Mouse (Mus musculus) retina, postnatal 7 days (tissue): ENCODE results near the gene Tmem259.
A peak's percentile ranks its signal among the peaks of the same experiment; 100 is the strongest.

Experiments used
- DNase-seq: peaks from one replicate; pipeline ENCODE4 v3.0.0-alpha.2; 2012; ENCODE audit warnings: low read depth, low spot score

The Tmem259 gene

GRCm38 (mm10) chr10:79987771-79988505 lies 3.8 kb upstream of the Tmem259 start:
- DNase-seq, result no peak

- DNase-seq, result peak; percentile 63
These were observed 2.8 kb upstream of the Tmem259 start for GRCm38 (mm10) chr10:79986963-79987362.

- no peak for DNase-seq
These were observed 2.2 kb upstream of the Tmem259 start for GRCm38 (mm10) chr10:79986232-79986878.

GRCm38 (mm10) chr10:79985334-79986231 lies 1.5 kb upstream of the Tmem259 start:
- DNase-seq, result peak; percentile 45

GRCm38 (mm10) chr10:79984871-79985270 lies 741 bp upstream of the Tmem259 start:
- DNase-seq, result peak; percentile 94

GRCm38 (mm10) chr10:79983670-79984069 lies 460 bp downstream of the Tmem259 start:
- DNase-seq, result no peak

- no peak for DNase-seq
These were observed 925 bp downstream of the Tmem259 start for GRCm38 (mm10) chr10:79983205-79983604.

- DNase-seq, result no peak
These were observed 4.6 kb downstream of the Tmem259 start for GRCm38 (mm10) chr10:79979401-79980155.

- no peak for DNase-seq
These were observed 6.1 kb downstream of the Tmem259 start for GRCm38 (mm10) chr10:79978061-79978460.

- no peak for DNase-seq
These were observed 6.8 kb downstream of the Tmem259 start for GRCm38 (mm10) chr10:79977324-79977723.

GRCm38 (mm10) chr10:79976722-79977107 lies 7.4 kb downstream of the Tmem259 start:
- DNase-seq, result no peak

- no peak for DNase-seq
These were observed 7.9 kb downstream of the Tmem259 start for GRCm38 (mm10) chr10:79976071-79976721.

- no peak for DNase-seq
These were observed 9.5 kb downstream of the Tmem259 start for GRCm38 (mm10) chr10:79974668-79975067.

- DNase-seq, result no peak
These were observed 10.0 kb downstream of the Tmem259 start for GRCm38 (mm10) chr10:79974087-79974486.

GRCm38 (mm10) chr10:79972831-79973230 lies 11.3 kb downstream of the Tmem259 start:
- DNase-seq, result no peak

- DNase-seq, result no peak
These were observed 13.0 kb downstream of the Tmem259 start for GRCm38 (mm10) chr10:79971183-79971497.

GRCm38 (mm10) chr10:79970415-79971182 lies 13.5 kb downstream of the Tmem259 start, which contains the start of gene Grin3b:
Grin3b (plus strand) TSS chr10:79970715.
- DNase-seq, result no peak

- no peak for DNase-seq
These were observed 15.0 kb downstream of the Tmem259 start for GRCm38 (mm10) chr10:79969124-79969568.

GRCm38 (mm10) chr10:79968181-79968580 lies 15.9 kb downstream of the Tmem259 start:
- no peak for DNase-seq

- no peak for DNase-seq
These were observed 17.2 kb downstream of the Tmem259 start for GRCm38 (mm10) chr10:79966886-79967400.
